Mouse (Mus musculus) gastrocnemius, adult 8-10 months (tissue): ENCODE data around the gene Lpp. TPM values are rescaled to one million over a fixed set of nuclear protein-coding genes. Genes with fewer than 3 reads are reported as not detected.

Source experiments
- DNase-seq, 2 experiments: peaks; one replicate each; pipeline ENCODE4 v3.0.0; 2022; ENCODE audit warnings: low spot score in 2 of 2
- total RNA-seq, 4 experiments: library from RNA; stranded (reverse); gene quantifications; 2 replicates each; pipeline ENCODE4 v1.2.4; 2022

The Lpp gene
- total RNA-seq, 4 experiments from 2014 or later = 15.7 to 19.6 (median 16.5) TPM

DNA sequence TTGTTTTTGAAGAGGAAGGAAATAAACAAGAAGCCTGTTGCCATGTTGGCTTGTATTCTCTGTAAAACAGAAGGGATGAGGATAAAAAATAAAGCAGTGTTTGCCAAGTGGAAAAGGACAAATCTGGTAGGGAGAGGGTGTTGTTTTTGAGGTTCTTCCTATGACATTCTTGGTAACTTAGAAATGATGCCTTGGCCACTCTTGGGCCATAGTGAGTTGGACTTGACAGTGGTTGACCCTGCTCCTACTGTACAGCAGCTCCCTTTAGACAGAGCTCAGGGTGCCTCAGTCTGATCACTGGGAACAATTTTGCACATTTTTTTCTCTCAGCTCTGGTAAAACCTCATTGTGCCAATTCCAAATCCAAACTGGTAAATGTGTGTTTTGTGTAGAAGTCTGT, 270.8 kb downstream of the Lpp start:
- DNase-seq = no peak

DNA sequence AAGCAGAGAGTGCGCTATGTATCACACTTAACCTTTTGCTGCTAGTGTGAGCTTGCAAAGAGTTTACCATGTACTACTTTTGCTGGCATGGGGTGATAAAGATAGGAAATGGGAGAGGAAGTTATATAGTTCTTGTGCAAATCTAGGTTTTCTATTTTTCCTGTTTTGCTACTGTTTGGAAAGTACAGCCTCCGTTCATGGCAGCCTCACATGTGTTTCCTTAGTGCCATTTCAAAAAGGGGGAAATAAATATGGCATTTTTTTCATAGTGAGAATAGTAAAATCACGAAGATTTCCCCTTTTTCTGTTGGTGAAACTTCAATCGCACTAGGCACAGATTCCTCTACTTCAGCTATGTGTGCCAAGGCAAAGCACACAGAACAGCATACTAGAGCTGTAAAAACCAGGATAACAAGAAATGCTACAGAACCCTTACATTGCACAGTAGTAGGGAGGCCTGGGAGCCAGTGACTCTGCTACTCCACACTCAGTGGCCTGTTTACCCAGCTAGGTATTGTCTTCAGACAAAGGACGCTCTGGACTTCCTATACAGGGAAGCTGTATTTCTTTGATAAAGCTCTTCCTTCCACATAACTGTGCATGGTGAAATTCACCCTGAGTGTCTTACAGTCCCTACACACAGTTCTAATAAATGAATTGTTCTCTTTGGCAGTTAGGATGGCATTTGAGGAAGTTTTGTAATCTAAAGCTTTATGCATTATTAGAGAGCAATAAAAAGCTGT, 276.6 kb downstream of the Lpp start:
- no peak for DNase-seq

DNA sequence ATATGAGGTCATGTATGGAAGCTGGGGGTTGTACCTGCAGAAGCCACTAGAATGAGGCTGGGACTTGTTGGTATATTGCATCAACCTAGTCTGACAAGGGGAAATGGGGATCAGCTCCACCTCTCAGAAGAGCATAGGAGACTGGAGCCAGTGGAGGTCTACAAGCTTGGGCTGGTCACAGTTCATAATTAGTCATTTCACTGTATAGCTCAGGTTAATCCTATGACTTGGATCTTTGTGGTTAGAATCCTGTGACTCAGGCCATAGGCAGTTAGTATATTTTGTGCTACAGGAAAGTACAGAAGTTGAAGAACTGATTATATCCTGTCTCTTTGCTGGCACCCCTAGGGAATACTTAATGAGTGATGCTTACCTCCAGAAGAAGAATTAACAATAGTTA, 285.6 kb downstream of the Lpp start:
- no peak for DNase-seq

DNA sequence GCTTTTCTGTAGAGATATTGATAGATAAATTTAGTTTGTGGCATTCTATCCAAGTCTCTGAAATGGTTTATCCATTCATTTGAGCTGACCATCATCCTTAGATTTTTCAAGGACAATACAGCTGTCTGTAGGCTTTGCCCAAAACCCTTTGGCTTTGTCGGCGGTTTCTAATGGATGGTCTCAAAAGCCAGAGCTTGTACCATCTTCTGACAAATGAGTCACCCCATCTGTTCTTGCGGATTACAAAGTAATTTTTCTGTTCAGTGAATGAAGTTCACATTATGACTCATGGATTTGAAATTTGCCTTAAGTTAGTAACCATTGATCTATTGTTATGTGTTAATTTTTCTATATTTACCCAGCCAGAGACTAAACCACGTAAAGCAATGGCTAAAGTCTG, 301.8 kb downstream of the Lpp start:
- no peak for DNase-seq

DNA sequence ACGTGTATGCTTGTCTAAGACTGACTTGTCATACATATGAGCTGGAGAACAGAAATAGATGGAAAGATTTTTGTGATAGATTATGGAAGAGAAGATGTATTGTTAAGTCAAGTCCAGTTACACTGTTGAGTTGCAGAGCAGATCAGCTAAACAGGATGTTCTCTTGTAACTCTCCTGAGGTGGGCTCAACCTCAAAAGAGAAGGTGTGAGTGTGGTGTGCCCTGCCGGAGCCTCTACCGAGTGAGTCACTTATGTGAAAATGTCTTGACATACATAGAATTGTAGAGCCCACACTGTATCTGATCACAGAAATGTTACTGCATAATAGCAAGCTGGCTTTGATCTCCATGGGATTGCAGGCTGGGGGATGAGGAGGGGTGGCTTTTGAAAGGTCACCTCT, 310.9 kb downstream of the Lpp start:
- no peak for DNase-seq

DNA sequence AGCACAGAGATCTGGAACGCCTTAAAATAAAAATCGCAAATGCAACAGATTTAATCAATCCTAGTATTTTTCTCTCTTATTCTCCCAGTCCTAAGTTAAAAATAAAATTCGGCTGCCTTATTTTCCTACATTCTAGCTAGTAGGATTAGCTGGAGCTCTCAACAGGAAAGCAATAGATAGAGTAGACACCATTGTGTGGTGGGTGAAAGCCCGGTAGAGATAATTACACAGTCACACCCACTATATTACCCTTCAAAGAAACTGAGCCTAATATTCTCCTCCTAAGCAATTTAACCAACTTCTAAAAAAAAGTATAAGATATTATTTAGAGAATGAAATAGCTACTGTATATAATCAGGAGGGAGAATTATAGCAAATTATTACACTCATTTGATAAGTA, 330.3 kb downstream of the Lpp start:
- no peak for DNase-seq

DNA sequence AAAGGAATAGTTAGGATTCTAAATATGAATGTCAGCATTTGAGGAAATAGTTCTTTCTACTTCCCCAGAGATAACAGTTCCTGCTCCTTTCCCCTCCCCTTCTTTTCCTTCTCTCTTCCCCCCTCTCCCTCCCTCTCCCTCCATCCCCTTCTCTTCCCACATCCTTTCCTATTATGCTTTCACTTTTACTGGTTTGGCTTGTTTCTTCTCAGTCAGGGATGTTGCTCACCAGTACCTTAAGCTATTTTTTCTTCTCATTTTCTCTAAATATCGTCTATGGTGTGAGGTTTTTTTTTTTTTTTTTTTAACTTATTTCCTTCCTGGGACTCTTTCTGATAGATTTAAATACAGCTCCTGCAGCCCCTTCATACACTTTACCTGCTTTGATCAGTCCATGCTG, 339.4 kb downstream of the Lpp start:
- no peak for DNase-seq

DNA sequence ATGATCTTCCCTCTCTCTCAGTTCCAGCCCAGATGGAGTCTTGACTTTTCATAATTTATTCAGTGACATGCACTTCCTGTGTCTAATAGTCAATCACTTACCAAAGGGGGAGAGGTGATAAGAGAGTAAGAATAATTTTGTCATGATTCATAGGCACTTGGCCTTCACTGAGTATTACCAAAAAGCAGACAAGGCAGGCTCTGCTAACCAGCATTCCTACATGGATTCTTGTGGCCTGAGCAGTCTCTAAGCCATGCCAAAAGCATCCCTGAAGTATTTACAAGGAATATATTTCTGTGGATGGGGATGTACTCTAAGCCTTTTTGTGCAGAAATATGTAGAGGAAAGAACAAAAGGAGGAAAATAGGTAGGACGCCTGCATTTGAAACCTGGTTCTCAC, 340.0 kb downstream of the Lpp start:
- no peak for DNase-seq

DNA sequence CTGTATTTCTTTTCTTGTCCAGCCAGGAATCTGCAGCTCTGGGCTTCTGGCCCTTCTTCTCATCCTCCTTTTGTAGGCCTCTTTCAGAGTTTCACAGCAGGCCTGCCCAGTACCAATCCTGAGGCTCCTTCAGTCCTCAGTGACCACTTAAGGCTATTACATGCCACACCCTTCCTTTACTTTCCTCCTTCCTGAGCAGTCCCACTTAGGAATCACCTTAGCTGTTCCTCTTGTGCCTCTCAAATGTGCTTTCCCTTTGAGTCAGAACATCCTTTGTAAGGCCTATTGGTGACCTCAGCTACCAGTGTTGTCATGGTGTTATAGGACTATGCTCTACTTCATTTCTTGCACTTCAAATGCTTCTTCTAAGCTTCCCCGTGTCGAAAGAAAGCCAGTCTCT, 342.4 kb downstream of the Lpp start:
- no peak for DNase-seq

DNA sequence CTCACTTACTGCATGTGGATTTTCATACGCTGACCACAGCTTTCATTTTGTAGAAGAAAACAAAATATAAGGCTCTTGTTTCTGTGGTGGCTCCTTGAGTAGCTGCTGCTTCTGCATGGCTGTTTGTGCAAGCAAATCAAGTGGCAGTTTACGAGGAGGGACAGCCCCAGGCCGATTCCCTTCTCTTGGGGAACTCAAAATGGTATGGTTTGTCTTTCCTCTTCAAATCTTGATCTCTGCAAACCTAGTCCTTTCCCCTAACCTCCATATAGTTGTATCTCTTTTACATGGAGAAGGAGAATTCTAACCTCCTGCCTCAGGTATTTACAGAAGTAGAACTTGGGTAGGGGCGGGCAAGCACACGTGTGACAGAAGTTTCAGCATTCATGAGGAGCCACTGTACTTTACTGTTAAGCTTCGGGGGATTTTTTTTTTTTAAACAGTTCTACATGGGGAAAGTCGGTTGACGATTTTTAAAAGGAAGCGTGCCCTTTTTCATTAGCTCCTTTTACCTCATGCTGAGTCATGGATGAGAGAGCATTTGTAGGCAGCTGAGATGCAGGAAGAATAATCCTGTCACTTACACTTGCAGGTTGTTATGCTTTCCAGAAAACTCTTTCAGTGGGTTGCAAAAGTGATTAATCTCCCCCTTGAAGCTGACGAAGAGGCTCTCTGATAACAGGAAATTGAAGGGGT, 344.2 kb downstream of the Lpp start:
- DNase-seq = no peak

DNA sequence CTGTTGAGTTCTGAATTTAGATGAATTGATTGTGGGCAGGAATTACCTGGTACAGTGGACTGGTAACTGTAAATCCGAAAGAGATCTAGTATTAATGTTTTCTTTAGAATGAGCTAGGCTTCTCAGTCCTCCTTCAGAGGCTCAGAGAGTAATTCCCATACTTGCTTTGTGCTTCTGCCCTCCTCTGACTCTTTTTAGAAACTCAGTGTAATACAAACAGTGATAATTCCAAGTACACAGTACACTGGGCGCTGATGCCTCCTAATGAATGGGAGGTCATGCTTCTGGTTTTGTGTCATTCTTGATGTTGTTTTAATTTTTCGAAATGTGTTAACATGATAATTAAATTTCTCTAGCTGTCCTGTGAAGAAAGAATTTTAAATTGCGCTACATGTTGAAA, 347.4 kb downstream of the Lpp start:
- no peak for DNase-seq

DNA sequence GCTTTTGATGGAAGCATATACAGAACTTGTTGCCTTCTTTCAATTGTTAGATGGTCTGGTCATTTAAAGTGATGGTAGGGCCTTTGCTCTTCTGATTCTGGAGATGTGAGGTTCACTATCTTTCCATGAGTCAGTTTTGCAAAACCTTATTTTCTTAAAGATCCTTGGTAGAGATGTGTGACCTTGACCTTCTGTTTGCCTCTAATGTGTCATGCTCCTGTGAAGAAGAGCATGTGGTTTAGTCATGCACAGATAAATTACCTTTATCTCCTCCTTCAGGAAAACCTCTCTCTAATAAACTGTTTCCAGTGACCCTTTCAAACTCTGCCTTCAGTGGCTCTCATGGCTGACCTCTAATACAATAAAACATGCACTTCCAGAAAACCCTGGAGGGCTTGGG, 356.5 kb downstream of the Lpp start:
- no peak for DNase-seq

DNA sequence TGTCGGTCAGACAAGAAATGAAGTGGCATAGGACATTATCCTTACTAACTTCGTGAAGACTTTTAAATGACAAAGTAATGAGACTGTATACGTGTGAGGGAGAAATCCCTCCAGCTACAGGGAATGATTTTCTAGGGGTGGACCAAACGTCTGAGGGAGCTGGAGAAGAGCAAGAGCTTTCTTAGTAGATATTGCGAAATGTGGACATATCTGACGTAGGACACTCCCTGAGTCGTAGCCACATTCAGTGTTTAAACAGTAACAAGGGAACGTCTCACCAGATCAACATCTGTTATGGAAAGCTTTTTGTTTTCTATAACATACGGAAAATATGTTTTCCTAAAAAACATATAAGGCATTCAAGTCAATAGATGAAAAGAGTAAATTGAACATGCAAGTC, 362.8 kb downstream of the Lpp start:
- DNase-seq = no peak

DNA sequence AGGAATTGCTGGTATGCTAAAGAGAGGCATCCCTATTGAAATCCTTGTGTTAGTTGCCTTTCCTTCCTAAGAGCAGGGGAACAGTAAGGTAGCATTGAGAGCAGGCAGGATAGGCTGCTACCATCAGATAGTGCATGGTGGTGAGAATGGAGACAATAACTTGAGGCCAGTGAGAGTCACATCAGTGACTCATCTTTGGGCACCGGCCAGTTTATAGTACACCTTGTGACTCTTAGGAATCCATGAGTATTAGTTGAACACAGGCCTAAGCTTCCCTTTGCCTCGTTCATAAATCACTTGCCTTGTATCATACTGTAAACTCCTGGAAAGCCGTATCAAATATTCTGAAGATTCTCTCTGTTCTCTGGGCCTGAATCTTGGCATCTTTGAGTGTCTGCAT, 372.7 kb downstream of the Lpp start:
- DNase-seq = no peak

DNA sequence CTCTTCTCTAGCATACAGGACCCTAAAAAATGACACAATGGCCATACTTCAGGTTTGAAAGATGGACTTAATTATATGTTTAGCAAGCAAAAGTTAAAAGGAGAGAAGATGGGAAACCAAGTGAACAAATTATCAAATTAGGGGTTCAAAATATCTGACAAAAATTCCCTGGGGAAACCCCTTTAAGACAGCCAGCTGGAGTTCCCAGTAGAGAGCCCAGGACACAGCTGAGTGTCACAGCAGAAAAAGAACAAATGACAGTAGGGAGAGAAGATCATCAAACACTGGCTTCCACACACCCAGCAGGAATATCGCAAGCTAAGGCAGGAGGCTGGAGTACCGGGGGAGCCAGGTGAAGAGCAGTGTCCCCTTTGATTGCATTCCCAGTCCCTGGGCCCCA, 373.3 kb downstream of the Lpp start:
- no peak for DNase-seq

DNA sequence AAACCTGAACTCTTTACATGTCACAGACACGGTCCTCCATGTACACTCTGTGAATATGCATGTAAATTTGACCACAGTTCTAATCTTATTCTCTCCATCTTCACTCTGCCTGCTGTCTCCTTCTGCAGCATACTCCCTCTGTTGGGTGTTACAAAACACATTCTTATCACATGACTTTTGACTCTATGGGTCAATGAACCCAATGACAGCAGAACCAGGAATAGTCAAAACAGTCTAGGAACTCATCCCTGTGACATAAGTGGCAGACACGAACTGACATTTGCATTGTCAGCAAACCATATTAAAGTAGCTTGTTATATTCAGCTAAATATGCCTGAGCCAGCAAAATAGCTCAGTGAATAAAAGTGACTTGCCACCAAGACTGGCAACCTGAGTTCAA, 383.7 kb downstream of the Lpp start:
- no peak for DNase-seq

DNA sequence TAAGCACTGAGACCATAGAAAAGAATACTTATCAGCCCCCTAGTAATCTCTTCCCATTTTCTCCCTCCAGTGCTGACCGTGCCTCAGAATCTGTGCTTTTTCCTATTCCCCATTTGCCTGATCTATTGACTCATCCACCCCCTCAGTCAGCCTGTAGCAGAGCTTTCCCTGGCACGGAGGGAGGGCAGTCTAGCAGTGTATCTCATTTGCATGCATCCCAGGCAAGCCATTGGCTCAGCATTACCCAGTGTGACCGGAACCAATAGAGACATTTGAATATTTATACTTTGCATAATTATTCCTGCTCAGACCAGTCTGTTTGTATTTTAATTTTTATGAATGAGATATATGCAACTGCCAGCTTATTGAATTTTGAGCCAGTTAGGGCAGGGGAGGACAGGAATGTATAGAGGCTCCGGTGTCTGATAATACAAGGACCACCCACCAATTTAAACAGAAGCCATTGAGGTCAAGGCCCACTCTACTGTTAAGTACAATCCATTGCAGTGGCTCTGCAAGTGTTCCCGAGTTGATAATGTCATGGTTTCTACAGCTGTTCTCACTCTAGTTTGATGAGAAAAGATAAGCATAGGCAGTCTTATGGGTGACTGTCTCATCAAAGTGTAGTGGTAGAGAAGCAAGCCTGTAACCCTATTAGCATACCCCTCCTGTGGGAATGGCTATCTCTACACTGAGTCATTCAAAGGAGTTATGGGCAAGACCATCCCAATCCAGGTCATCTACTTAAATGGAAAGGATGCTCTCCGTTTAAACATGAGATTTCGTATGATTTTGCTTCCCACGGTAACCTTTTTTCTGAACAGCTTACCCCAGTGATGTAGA, 385.3 kb downstream of the Lpp start:
- no peak for DNase-seq

DNA sequence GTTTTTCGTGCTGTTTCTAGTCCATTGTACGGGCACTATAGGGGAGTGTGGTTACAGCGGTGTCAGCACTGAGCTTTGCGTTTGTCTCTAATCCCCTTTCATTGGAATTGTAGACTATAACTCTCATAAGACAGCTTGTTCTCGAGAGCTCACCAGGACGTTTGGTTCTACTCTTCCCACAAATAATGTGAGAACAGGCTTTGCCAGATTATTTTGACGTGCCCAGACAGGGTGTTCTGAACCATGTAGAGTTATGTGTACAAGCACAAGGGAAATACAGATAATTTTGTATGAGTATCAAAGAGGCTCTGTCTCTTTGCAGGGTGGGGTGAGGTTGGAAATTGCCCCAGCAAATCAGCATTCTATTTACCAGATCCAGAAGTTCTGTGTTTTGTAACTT, 387.2 kb downstream of the Lpp start:
- DNase-seq = no peak

DNA sequence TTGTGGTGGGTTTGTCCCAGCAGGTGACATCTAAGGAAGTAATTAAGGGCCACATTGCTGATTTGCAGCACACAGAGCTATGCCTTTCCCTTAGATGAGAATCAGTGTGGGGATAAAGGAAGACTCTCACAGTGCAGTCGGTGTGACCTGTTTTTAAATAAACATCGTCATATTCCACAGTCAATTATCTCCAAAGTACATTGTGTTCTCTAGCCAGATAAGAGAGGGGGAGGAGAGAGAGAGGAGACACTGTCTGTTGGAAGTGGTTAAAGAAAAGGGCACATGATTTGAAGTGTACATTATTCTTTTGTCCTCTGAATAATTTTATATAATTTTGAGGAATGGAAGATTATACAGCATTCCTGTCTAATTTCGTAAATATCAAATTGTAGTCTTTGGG, 388.6 kb downstream of the Lpp start:
- no peak for DNase-seq

DNA sequence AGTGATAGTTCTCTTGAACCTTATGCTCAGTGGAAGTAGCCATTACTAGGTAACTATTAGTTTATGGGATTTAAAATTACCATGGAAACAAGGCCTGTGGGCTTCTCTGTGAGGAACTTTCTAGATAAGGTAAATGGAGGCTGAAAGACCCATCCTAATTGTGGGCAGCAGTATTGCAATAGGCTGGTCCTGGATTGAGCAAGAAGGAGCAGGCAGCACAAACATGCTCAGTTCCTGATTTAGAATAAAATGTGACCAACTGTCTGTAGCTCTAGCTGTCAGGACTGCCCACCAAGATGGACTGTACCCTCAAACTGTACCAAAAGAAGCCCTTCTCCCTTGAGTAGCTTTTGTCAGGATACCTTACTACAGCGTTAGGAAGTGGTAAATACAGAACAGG, 392.3 kb downstream of the Lpp start:
- DNase-seq = no peak

DNA sequence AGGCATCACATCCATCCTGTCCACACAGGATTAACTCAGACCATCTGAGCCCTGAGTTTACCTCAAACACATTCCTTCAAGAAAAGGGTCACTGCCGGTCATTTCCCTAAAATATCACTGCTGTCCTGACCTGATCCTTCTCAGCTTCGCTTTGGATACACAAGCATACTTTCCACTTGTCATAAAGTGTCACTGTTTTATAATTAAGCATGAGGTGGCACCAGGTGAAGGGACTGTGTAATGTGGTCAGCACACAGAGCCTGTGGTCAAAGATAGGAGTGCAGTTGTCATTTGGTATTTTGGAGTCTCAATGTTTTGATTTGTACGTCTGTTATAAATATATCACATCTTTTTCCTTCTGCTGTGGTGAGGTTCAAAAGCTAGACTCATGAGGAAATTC, 395.7 kb downstream of the Lpp start:
- DNase-seq = peak; percentile 6 to 31

DNA sequence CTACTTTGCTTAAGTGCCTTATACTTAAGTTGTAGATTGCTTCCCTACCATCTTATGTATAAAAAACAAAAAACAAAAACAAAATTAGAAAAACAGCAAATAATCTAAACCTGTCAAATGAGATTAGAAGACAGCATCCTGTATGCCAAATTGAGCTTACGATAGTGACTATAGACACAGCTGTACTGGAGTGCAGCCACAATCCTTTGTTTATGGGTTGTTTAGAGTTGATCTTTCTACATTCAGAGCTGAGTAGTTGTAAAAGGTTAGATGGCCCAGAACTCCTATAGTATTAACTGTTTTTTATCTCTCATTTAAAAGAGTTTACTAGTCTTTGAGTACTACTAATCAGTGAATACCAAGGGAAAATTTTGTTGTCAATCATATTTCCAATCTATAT, 398.1 kb downstream of the Lpp start:
- DNase-seq = no peak

DNA sequence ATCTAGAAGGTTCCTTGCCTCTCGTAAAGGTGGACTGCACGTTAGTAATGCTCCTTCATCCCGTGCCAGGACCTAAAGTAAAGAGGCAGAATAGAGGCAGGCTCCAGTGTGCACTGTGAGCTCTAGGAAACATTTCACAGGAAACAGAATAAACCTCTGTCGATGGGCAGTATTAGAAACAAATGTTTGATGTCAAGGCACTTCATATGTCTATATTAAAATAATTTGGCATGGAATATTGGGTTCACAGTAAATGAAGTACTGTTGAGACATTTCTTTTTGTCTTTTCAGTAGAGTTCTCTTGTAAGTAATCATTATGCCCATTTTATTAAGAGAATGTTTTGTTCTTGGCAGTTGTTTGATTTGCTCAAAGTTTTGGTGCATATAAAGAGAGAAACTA, 398.7 kb downstream of the Lpp start:
- DNase-seq = no peak
